Mouse (Mus musculus): ENCODE data around the gene Gm6583. TPM values are rescaled to one million over a fixed set of nuclear protein-coding genes. Genes with fewer than 3 reads are reported as not detected.

Gene Gm6583
- polyA plus RNA-seq, 1 experiment from 2014 or later, result not detected

DNA sequence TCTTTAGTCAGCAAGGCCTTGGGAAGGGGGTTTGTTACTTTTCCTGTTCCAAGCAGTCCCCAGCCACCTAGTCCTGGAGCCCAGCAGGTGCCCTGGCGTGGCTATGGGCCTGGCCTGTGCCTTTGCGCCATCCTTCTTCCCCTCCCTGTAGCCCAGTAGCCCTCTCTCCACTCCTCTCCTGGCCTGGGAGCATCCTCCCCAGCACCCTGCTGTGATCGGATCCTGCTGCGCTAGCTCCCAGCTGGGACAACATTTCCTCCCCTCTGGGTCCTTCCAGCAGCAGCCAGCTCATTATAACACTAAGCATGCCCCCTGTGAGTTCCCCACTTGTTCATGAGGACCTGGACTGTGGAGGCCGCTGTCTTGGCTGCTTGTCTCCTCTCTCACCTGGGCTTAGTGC, 50.0 kb downstream of the Gm6583 start:
- Histone ChIP-seq H3K36me3 (ENCODE audit: control insufficient read depth, insufficient read depth, low read length) (peaks cover 3% of the 10 kb centered on the region; the same call in 1 of the 2 replicates), H3K9ac (ENCODE audit: low read length) (no peak overlapping the region), H3K4me2 (no peak overlapping the region), H3K4me3 (ENCODE audit: low read depth, low read length) (no peak overlapping the region), H3K4me1 (ENCODE audit: control insufficient read depth, insufficient read depth, low read length) (no peaks in the 10 kb centered on the region), H3K27ac (ENCODE audit: low read depth, low read length) (no peak overlapping the region), H3K27me3 (ENCODE audit: control insufficient read depth, insufficient read depth, low read length) (no peaks in the 10 kb centered on the region), H3K9me3 (ENCODE audit: control insufficient read depth, low read length) (no peaks in the 10 kb centered on the region)
- WGBS, result 53% methylated on average over 5 of the region's 5 CpGs
- ATAC-seq (ENCODE audit: low FRiP score), result no peak
- DNase-seq (ENCODE audit: low spot score, missing footprints), result no peak

Other genes starting within 250 kb of the Gm6583 start
- gene Cryba4, start 103.5 kb downstream of the Gm6583 start, polyA plus RNA-seq (2014; fragmentation: Nextera tagmentation; extraction: Ambion mirVana), result 0.52 and 2.0 TPM in 2 replicates
- 0.29 and 0.84 TPM in 2 replicates for gene Crybb1, start 100.2 kb downstream of the Gm6583 start, polyA plus RNA-seq (2014; fragmentation: Nextera tagmentation; extraction: Ambion mirVana)
- 29.3 and 33.5 TPM in 2 replicates for gene Tpst2, start 79.3 kb downstream of the Gm6583 start, polyA plus RNA-seq (2014; fragmentation: Nextera tagmentation; extraction: Ambion mirVana)
- 22.1 and 25.8 TPM in 2 replicates for gene Tfip11, start 29.7 kb downstream of the Gm6583 start, polyA plus RNA-seq (2014; fragmentation: Nextera tagmentation; extraction: Ambion mirVana)
- gene Srrd, start 13.0 kb downstream of the Gm6583 start, polyA plus RNA-seq (2014; fragmentation: Nextera tagmentation; extraction: Ambion mirVana), result 46.0 and 46.8 TPM in 2 replicates
- gene Hps4, start 12.9 kb downstream of the Gm6583 start, polyA plus RNA-seq (2014; fragmentation: Nextera tagmentation; extraction: Ambion mirVana), result 28.5 and 31.9 TPM in 2 replicates
- 35.4 and 48.3 TPM in 2 replicates for gene Asphd2, start 38.8 kb upstream of the Gm6583 start, polyA plus RNA-seq (2014; fragmentation: Nextera tagmentation; extraction: Ambion mirVana)
- not detected in 2 replicates for gene Gm6588, start 93.4 kb upstream of the Gm6583 start, polyA plus RNA-seq (2014; fragmentation: Nextera tagmentation; extraction: Ambion mirVana)
- 2.6 TPM in 2 replicates for gene Sez6l, start 221.2 kb upstream of the Gm6583 start, polyA plus RNA-seq (2014; fragmentation: Nextera tagmentation; extraction: Ambion mirVana)

Measured in midbrain, embryonic 11.5 days (tissue).